Mouse (Mus musculus) kidney, postnatal 0 days (tissue): Measurements from ENCODE around the gene Sirpa. TPM values are rescaled to one million over a fixed set of nuclear protein-coding genes. Genes with fewer than 3 reads are reported as not detected.

ENCODE experiments used
- ATAC-seq: fragments of 200-750 bp; cut with Nextera tagmentation; replicated peaks from 2 replicates; pipeline ENCODE4 v1.8.0; 2017; ENCODE audit warnings: low read depth, moderate number of reproducible peaks, moderate TSS enrichment, moderate library complexity; ENCODE audit not compliant: low FRiP score
- DNase-seq: peaks from one replicate; pipeline ENCODE4 v3.0.0-alpha.2; 2016; ENCODE audit warnings: low spot score
- H3K27ac ChIP-seq: fragments of 300-500 bp; sonication (generic); 2 replicates; pipeline ENCODE4 v1.5.1; 2014; ENCODE audit warnings: mild to moderate bottlenecking
- H3K27me3 ChIP-seq: fragments of 300-500 bp; sonication (generic); 2 replicates; pipeline ENCODE4 v1.6.1; 2014; ENCODE audit warnings: low read length, mixed read lengths; ENCODE audit not compliant: insufficient read depth
- H3K36me3 ChIP-seq: fragments of 300-500 bp; sonication (generic); 2 replicates; pipeline ENCODE4 v1.6.1; 2014; ENCODE audit warnings: low read length, mixed read lengths; ENCODE audit not compliant: insufficient read depth
- H3K4me1 ChIP-seq: fragments of 300-500 bp; sonication (generic); replicated peaks from 2 replicates; pipeline ENCODE4 v1.6.1; 2014; ENCODE audit warnings: antibody characterized with exemption, low read length, mixed read lengths; ENCODE audit not compliant: insufficient read depth
- H3K4me2 ChIP-seq: fragments of 300-500 bp; sonication (generic); 2 replicates; pipeline ENCODE4 v1.6.1; 2014; ENCODE audit warnings: mild to moderate bottlenecking, low read length, moderate library complexity, mixed read lengths
- H3K4me3 ChIP-seq: fragments of 300-500 bp; sonication (generic); replicated peaks from 2 replicates; pipeline ENCODE4 v1.5.1; 2014; ENCODE audit warnings: low read depth, low read length
- H3K9ac ChIP-seq: fragments of 300-500 bp; sonication (generic); 2 replicates; pipeline ENCODE4 v1.6.1; 2014; ENCODE audit warnings: low read depth, low read length
- H3K9me3 ChIP-seq: fragments of 300-500 bp; sonication (generic); replicated peaks from 2 replicates; pipeline ENCODE4 v1.6.1; 2016; ENCODE audit warnings: low read length, inconsistent platforms, mixed read lengths
- CTCF ChIP-seq: IDR thresholded peaks from 2 replicates; pipeline ENCODE4 v1.5.1; 2016; ENCODE audit warnings: antibody characterized with exemption, low read depth, mild to moderate bottlenecking, moderate library complexity
- WGBS: fragments of 180-500 bp; shearing (Covaris S2); extraction: QIAGEN DNeasy Blood & Tissue Kit; methylation state at CpG from one replicate; pipeline ENCODE4 v1.1.7; 2014; 5-methylcytosine and 5-hydroxymethylcytosine counted together
- polyA plus RNA-seq: library from polyadenylated mRNA; unstranded; fragments of >200 nt; fragmentation: Nextera tagmentation; extraction: Ambion mirVana; gene quantifications from 2 replicates; pipeline ENCODE4 v1.2.1, GENCODE M21; 2015

The Sirpa gene
- polyA plus RNA-seq, 1 experiment from 2014 or later, result 22.5 TPM

- Histone ChIP-seq H3K9me3 (no peaks in the 10 kb centered on the region), H3K4me1 (0 out of 2 replicates have a peak, but pooled peaks cover 3% of the 10 kb centered on the region), H3K4me3 (no peak overlapping the region), H3K27me3 (no peaks in the 10 kb centered on the region), H3K9ac (no peak overlapping the region), H3K36me3 (peaks cover 9% of the 10 kb centered on the region; the same call in 1 of the 2 replicates), H3K27ac (no peak overlapping the region), H3K4me2 (no peak overlapping the region)
- ATAC-seq, result no peak; the same call in 1 of the 2 replicates
- TF ChIP-seq CTCF, result no peak
- WGBS, result 59% methylated on average over 9 of the region's 9 CpGs
- DNase-seq, result peak; percentile 54
Measured at GRCm38 (mm10) chr2:129633077-129633732, 40.6 kb downstream of the Sirpa start.

DNA sequence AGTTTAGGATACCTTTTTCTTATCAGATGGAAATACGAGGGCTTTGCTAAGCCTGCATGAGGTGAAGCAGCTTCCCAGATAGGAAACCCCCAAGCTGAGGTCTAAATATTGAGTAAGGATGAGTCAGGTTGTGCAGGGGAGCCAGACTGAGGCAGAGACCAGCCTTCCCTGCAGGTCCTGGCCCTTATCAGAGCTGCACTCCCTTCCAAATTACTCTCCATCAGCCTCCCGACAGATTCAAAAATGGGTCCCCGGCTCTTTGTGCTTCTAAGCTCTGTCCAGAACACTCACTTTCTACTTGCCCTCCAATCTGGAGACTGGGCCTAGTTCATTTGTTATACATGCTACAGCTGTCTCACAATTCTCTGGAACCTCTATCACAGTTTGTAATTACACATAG, 41.3 kb downstream of the Sirpa start:
- H3K27me3 ChIP-seq, result no peaks in the 10 kb centered on the region
- peaks cover 9% of the 10 kb centered on the region; the same call in 1 of the 2 replicates for H3K36me3 ChIP-seq
- no peak for TF ChIP-seq CTCF
- H3K4me1 ChIP-seq, result 0 out of 2 replicates have a peak, but pooled peaks cover 3% of the 10 kb centered on the region
- no peak overlapping the region for H3K4me2 ChIP-seq
- no peak overlapping the region for H3K4me3 ChIP-seq
- no peak overlapping the region for H3K9ac ChIP-seq
- H3K9me3 ChIP-seq, result no peaks in the 10 kb centered on the region
- no peak overlapping the region for H3K27ac ChIP-seq
- DNase-seq (no peak), ATAC-seq (no peak)
- WGBS, result 81% methylated on average over 3 of the region's 3 CpGs

GRCm38 (mm10) chr2:129652616-129653015, 60.0 kb downstream of the Sirpa start:
- H3K36me3 ChIP-seq, result no peaks in the 10 kb centered on the region
- no peak overlapping the region for H3K27ac ChIP-seq
- H3K4me1 ChIP-seq, result no peaks in the 10 kb centered on the region
- 49% methylated on average over 4 of the region's 4 CpGs for WGBS
- no peaks in the 10 kb centered on the region for H3K27me3 ChIP-seq
- DNase-seq (no peak), ATAC-seq (no peak)
- H3K4me2 ChIP-seq, result no peak overlapping the region
- H3K9ac ChIP-seq, result no peak overlapping the region
- TF ChIP-seq CTCF, result no peak
- H3K4me3 ChIP-seq, result no peak overlapping the region
- H3K9me3 ChIP-seq, result no peaks in the 10 kb centered on the region

DNA sequence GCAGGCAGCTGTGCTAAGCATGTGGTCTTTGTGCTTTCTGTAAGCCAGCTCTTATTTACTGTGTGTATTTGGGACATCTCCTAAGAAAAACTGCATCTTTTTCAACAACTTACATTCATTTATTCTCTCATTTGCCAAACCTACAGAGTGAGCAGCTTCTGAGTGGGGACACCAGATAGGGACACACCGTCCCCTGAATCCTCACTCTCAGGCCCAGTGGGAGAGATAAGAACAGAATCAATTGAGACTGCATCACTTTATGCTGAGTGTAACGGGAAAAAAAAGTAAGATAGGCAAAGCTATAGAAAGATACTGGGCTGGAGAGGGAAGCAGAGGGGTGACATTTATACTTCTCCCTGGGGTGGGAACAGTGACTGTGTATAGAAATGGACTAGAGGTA, 61.0 kb downstream of the Sirpa start:
- no peak for TF ChIP-seq CTCF
- Histone ChIP-seq H3K36me3 (no peaks in the 10 kb centered on the region), H3K4me2 (no peak overlapping the region), H3K27me3 (no peaks in the 10 kb centered on the region), H3K27ac (no peak overlapping the region), H3K9ac (no peak overlapping the region), H3K9me3 (no peaks in the 10 kb centered on the region), H3K4me3 (no peak overlapping the region), H3K4me1 (no peaks in the 10 kb centered on the region)
- DNase-seq (no peak), ATAC-seq (no peak)
- 94% methylated on average over 2 of the region's 2 CpGs for WGBS

DNA sequence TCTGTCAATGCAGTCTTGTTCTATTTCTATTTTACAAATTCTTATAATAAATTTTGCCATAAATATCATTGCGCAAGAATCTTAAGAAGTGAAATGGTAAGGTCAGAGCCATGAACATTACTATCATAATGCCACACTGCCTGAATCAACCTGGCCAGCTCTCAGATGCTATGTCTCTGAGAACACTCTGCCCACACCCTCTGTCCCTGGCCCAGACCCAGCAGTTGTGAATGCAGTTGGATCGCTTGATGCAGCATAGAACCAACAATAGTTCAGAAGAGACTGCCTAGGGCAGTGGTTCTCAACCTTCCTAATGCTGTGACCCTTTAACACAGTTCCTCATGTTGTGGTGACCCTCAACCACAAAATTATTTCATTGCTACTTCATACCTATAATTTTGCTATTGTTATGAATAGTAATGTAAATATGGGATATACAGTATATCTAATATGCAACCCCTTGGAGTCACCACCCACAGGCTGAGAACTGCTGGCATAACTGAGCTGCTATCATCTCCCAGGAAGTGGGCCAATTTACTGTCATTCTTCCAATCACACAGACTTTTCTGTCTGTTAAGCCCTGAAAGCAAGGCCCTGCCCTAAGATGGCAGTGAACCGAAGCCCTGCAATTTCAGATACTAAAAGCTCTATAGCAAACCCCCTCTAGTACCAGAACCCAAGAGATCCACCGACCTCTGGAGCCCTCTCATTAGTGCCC, 61.8 kb downstream of the Sirpa start:
- ATAC-seq (no peak), DNase-seq (no peak)
- H3K9me3 ChIP-seq, result no peaks in the 10 kb centered on the region
- no peak overlapping the region for H3K27ac ChIP-seq
- 88% methylated on average over 4 of the region's 4 CpGs for WGBS
- H3K4me2 ChIP-seq, result no peak overlapping the region
- H3K27me3 ChIP-seq, result no peaks in the 10 kb centered on the region
- H3K9ac ChIP-seq, result no peak overlapping the region
- no peaks in the 10 kb centered on the region for H3K4me1 ChIP-seq
- TF ChIP-seq CTCF, result no peak
- no peak overlapping the region for H3K4me3 ChIP-seq
- H3K36me3 ChIP-seq, result no peaks in the 10 kb centered on the region

GRCm38 (mm10) chr2:129655033-129655432, 62.4 kb downstream of the Sirpa start:
- 94% methylated on average over 4 of the region's 4 CpGs for WGBS
- no peak for TF ChIP-seq CTCF
- Histone ChIP-seq H3K4me2 (no peak overlapping the region), H3K4me3 (no peak overlapping the region), H3K27me3 (no peaks in the 10 kb centered on the region), H3K27ac (no peak overlapping the region), H3K9me3 (no peaks in the 10 kb centered on the region), H3K36me3 (no peaks in the 10 kb centered on the region), H3K9ac (no peak overlapping the region), H3K4me1 (no peaks in the 10 kb centered on the region)
- DNase-seq (no peak), ATAC-seq (no peak)
